Mouse (Mus musculus) hindbrain, embryonic 16.5 days (tissue): ENCODE data around the gene Tmem246. TPM values are rescaled to one million over a fixed set of nuclear protein-coding genes. Genes with fewer than 3 reads are reported as not detected.

Source experiments
- ATAC-seq: fragments of 200-750 bp; cut with Nextera tagmentation; 2 replicates; pipeline ENCODE4 v1.8.0; 2017; ENCODE audit warnings: moderate TSS enrichment, moderate library complexity
- H3K27ac ChIP-seq: fragments of 300-500 bp; sonication (generic); 2 replicates; pipeline ENCODE4 v1.5.1; 2014; ENCODE audit warnings: low read depth, mild to moderate bottlenecking, control low read depth, low read length, moderate library complexity
- H3K27me3 ChIP-seq: fragments of 300-500 bp; sonication (generic); replicated peaks from 2 replicates; pipeline ENCODE4 v1.6.1; 2014; ENCODE audit warnings: low read length; ENCODE audit not compliant: control insufficient read depth, insufficient read depth
- H3K36me3 ChIP-seq: fragments of 300-500 bp; sonication (generic); 2 replicates; pipeline ENCODE4 v1.6.1; 2014; ENCODE audit warnings: mild to moderate bottlenecking, low read length, moderate library complexity, mixed read lengths; ENCODE audit not compliant: control insufficient read depth, insufficient read depth
- H3K4me1 ChIP-seq: fragments of 300-500 bp; sonication (generic); 2 replicates; pipeline ENCODE4 v1.6.1; 2014; ENCODE audit warnings: low read depth, low read length; ENCODE audit not compliant: control insufficient read depth, insufficient read depth
- H3K4me2 ChIP-seq: fragments of 300-500 bp; sonication (generic); 2 replicates; pipeline ENCODE4 v1.6.1; 2014; ENCODE audit warnings: mild to moderate bottlenecking, low read length, control low read depth, moderate library complexity
- H3K4me3 ChIP-seq: fragments of 300-500 bp; sonication (generic); 2 replicates; pipeline ENCODE4 v1.5.1; 2014; ENCODE audit warnings: mild to moderate bottlenecking, low read length, control low read depth, moderate library complexity
- H3K9ac ChIP-seq: fragments of 300-500 bp; sonication (generic); 2 replicates; pipeline ENCODE4 v1.6.1; 2014; ENCODE audit warnings: low read depth, mild to moderate bottlenecking, control low read depth, low read length, moderate library complexity
- H3K9me3 ChIP-seq: fragments of 300-500 bp; sonication (generic); 2 replicates; pipeline ENCODE4 v1.6.1; 2014; ENCODE audit warnings: mild to moderate bottlenecking, low read length, moderate library complexity; ENCODE audit not compliant: control insufficient read depth
- WGBS: fragments of 180-500 bp; shearing (Covaris S2); extraction: QIAGEN DNeasy Blood & Tissue Kit; methylation state at CpG from one replicate; pipeline ENCODE4 v1.1.7; 2014; 5-methylcytosine and 5-hydroxymethylcytosine counted together
- polyA plus RNA-seq: library from polyadenylated mRNA; unstranded; fragments of >200 nt; fragmentation: Nextera tagmentation; extraction: Ambion mirVana; gene quantifications from 2 replicates; pipeline ENCODE4 v1.2.1, GENCODE M21; 2015

The Tmem246 gene
- polyA plus RNA-seq, 1 experiment from 2014 or later: 156 TPM

DNA sequence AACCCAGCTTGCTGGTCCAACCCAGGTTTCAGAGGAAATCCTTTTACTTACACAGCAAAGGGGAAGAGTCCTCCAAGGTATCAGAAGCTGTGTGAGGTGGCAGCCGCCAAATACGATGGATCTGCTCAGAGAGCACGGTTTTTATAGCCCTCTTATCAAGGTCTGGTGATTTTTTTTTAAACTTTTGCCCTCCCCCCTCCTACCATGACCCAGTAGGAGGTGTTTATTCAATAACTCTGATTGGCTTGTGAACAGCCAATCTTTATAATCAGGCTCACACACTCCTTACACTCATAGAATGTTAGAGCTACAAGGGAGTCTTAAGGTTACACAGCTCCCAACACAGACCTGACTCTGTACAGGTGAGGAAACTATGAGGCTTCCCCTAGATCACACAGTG lies 48.3 kb downstream of the Tmem246 start, which contains the start of gene Aldob:
Aldob (minus strand) TSS at position 164 of the 400 bp plus-strand sequence.
- Histone ChIP-seq H3K9me3 (no peaks in the 10 kb centered on the region), H3K27me3 (no peaks in the 10 kb centered on the region), H3K27ac (no peak within 1 kb of the TSS), H3K4me1 (no peaks in the 10 kb centered on the region), H3K9ac (no peak within 1 kb of the TSS), H3K4me3 (no peak within 1 kb of the TSS), H3K36me3 (no peaks in the 10 kb centered on the region), H3K4me2 (no peak within 1 kb of the TSS)
- WGBS: 71% methylated on average over 3 of the region's 3 CpGs
- ATAC-seq: no peak

DNA sequence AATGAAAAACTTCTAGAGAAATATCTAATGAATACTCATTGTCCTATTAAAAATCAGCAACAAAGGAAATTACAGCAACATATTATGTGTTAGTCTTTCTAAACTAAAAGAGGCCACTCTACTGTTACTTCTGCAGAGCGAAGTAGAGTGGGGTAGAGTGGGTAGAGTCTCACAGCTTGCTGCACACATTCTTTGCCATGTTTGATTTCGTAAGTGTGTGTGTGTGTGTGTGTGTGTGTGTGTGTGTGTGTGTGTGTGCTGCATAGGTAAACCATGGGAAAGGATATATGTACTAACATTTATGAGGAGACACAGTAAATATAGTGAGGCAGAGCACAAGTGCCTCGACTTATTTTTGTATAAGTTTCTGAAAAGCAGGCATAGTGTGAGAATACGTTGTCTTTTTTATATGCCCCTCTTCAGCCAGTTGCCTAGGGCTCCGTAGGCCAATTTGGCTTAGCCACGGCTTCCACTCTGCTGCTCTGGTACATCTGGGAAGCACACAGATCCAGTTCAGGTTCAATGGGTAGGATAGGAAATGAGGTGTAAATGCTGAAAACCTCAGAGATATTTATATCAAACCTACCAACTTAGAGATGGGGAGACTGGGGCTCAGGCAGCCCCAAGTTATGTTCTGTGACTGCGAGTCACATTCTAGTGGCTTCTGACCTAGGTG lies 50.0 kb downstream of the Tmem246 start:
- no peak overlapping the region for H3K9ac ChIP-seq
- H3K4me3 ChIP-seq: no peak overlapping the region
- WGBS: 84% methylated on average over 7 of the region's 7 CpGs
- no peak for ATAC-seq
- no peaks in the 10 kb centered on the region for H3K27me3 ChIP-seq
- no peaks in the 10 kb centered on the region for H3K9me3 ChIP-seq
- no peak overlapping the region for H3K27ac ChIP-seq
- H3K4me2 ChIP-seq: no peak overlapping the region
- H3K36me3 ChIP-seq: no peaks in the 10 kb centered on the region
- H3K4me1 ChIP-seq: no peaks in the 10 kb centered on the region

DNA sequence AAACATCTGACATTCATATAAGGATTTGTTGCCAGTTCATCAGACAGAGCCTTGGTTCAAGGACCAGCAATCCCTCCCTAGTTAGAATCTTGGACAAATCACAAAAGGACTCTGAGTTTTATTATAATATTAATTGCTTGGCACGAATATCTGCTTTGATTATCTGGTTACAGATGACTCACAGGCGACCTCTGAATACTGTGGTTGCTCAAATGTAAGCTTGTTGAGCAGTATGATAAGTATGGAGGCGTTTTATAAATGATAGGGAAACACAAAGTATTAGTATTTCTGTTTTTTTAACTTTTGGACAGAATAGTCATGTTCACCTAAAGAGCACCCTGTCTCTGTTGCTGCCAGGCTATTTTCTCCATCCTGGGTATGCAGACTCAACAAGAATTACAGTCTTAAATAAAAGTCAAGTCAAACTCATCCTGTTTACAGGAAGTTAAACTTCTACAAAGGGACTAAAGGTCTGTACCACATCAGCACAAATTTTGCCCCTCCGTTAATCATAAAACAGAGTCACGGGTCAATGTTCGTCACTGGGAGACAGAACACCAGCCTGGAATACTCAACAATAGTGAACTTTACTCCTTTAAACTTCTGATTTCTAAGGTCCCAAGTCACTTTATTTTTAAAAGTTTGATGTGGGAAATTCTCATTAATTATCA lies 50.7 kb downstream of the Tmem246 start:
- Histone ChIP-seq H3K4me1 (no peaks in the 10 kb centered on the region), H3K36me3 (no peaks in the 10 kb centered on the region), H3K9ac (no peak overlapping the region), H3K27me3 (no peaks in the 10 kb centered on the region), H3K4me3 (no peak overlapping the region), H3K9me3 (no peaks in the 10 kb centered on the region), H3K27ac (no peak overlapping the region), H3K4me2 (no peak overlapping the region)
- WGBS: 74% methylated on average over 6 of the region's 6 CpGs
- ATAC-seq: no peak

DNA sequence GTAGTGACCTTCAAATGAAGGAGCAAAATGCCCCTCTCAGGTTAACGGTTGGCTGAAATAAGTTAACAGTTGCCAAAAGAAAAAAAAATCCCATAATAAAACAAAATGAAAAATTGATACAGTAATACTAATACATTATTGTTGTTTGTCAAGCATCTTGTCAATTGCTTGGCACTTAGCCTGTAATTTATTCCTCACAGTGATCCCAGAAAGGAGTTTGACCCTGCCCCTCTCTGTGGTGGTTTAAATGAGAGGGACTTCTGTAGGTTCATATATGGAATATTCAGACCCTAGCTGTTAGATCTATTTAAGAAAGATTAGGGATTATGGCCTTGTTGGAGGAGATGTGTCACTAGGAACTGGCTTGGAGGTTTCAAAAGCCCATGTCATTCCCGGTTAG lies 51.6 kb downstream of the Tmem246 start:
- H3K4me3 ChIP-seq: no peak overlapping the region
- H3K4me1 ChIP-seq: no peaks in the 10 kb centered on the region
- H3K4me2 ChIP-seq: no peak overlapping the region
- H3K27me3 ChIP-seq: no peaks in the 10 kb centered on the region
- WGBS: 91% methylated on average over 2 of the region's 2 CpGs
- no peak overlapping the region for H3K9ac ChIP-seq
- H3K36me3 ChIP-seq: no peaks in the 10 kb centered on the region
- ATAC-seq: no peak
- no peak overlapping the region for H3K27ac ChIP-seq
- H3K9me3 ChIP-seq: no peaks in the 10 kb centered on the region

DNA sequence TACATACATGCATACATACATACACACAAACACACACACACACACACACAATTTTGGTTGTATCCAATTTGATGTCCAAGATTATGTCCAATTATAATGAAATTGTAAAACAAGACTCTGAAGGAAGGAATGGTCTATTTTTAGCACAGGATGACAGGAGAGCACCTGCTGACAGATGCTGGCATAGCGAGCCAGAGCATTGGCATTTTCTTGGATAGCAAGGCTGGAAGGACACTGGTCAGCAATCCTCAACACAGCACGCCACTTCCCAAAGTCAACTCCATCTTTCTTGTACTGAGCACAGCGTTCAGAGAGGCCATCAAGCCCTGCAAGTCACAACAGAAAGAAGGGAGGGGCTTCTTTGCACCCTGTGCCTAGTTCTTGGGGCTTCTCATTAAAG lies 56.7 kb downstream of the Tmem246 start:
- no peak overlapping the region for H3K9ac ChIP-seq

DNA sequence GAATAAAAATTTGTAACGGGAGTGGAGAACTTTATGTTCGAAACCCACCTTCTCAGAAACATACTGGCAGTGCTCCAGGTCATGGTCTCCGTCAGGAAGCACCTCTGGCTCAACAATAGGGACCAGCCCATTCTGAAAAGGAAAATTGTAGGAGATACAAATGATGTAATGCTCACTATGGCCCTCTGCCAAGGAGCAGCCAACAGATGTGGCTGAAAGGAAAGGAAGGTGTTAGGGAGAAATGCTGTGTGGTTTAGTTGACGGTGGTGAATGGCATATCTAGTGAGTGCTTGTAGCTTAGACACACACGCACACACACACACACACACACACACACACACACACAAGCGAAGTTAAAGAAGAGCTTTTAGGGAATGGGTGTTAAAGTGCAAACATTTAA lies 58.0 kb downstream of the Tmem246 start:
- Histone ChIP-seq H3K4me1 (no peaks in the 10 kb centered on the region), H3K9ac (no peak overlapping the region), H3K4me3 (no peak overlapping the region), H3K36me3 (no peaks in the 10 kb centered on the region), H3K27ac (no peak overlapping the region), H3K9me3 (no peaks in the 10 kb centered on the region), H3K4me2 (no peak overlapping the region), H3K27me3 (no peaks in the 10 kb centered on the region)
- no peak for ATAC-seq
- WGBS: 68% methylated on average over 6 of the region's 6 CpGs

More for the DNA sequence above, 56.7 kb downstream of the Tmem246 start:
- Histone ChIP-seq H3K4me3 (no peak overlapping the region), H3K4me1 (no peaks in the 10 kb centered on the region), H3K4me2 (no peak overlapping the region), H3K9me3 (no peaks in the 10 kb centered on the region), H3K36me3 (no peaks in the 10 kb centered on the region), H3K27ac (no peak overlapping the region), H3K27me3 (no peaks in the 10 kb centered on the region)
- no peak for ATAC-seq
- 76% methylated on average over 3 of the region's 3 CpGs for WGBS

DNA sequence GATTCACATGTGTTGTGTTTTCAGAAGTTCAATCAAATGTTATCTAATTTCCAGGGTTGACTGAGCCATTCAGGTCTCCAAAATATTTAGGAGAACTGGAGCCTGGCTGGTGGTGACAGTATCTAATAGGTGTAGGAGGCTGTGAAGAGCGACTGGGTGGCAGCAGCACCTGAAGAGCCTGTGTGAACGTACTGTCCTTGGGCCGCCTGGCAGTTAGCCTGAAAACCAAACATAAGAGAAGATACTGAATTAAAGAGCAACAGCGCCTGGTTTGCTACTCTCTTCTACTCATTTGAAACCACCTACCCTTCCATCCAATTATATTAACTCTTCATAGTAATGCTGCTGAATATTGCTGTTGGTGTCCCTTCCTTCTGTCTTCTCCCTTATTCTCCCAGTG lies 61.0 kb downstream of the Tmem246 start:
- H3K4me2 ChIP-seq: no peak overlapping the region
- no peaks in the 10 kb centered on the region; the same call in 1 of the 2 replicates for H3K9me3 ChIP-seq
- H3K4me1 ChIP-seq: no peaks in the 10 kb centered on the region
- H3K36me3 ChIP-seq: peaks cover 9% of the 10 kb centered on the region; the same call in 1 of the 2 replicates
- H3K9ac ChIP-seq: no peak overlapping the region
- no peak overlapping the region for H3K27ac ChIP-seq
- no peak overlapping the region for H3K4me3 ChIP-seq
- WGBS: 85% methylated on average over 4 of the region's 4 CpGs
- no peaks in the 10 kb centered on the region for H3K27me3 ChIP-seq
- no peak for ATAC-seq

DNA sequence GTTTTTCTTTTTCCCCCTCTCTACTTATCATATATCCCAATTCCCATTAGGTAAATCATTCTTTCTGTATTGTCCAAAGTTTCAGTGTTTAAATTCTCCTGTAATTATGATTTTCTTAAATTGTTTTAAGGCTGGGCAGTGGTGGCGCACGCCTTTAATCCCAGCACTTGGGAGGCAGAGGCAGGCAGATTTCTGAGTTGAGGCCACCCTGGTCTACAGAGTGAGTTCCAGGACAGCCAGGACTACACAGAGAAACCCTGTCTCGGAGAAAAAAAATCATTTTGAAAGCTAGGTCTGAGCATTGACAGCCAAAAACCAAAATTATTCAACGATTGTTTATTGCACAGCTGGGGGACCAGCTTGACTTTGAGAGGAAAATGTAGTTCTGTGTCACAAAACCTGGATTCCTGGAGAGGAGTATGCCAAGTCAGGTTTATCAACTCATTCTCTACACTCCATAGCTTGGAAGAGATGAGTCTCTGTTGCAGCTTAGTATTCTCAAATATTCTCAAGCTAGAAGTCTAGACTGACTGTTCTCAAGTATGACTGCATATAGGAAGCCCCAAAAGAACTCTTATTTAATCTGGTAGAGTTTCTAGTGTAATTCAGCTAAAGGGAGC lies 61.9 kb downstream of the Tmem246 start:
- ATAC-seq: no peak

DNA sequence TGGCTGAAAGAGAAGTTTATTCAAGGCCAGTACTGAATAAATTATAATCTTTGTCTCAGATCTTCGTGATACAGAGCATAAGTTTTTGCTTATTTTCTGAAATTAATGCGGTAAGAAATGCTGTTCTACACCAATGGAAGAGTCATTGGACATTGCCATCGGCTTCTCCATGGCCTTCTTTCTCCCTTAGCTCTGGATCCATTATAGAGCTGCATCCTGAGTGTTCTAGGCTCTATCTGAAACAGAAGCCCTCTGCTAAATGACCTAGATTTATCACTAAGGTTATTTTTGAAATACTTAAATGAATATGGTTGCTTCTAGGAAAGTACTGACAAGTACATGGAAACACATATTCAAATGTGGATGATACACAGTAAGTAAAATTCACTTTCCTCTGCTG lies 62.6 kb downstream of the Tmem246 start:
- Histone ChIP-seq H3K4me2 (no peak overlapping the region), H3K9ac (no peak overlapping the region), H3K36me3 (peaks cover 20% of the 10 kb centered on the region), H3K27ac (no peak overlapping the region), H3K4me3 (no peak overlapping the region), H3K9me3 (peaks cover 10% of the 10 kb centered on the region), H3K27me3 (no peaks in the 10 kb centered on the region), H3K4me1 (no peaks in the 10 kb centered on the region)
- WGBS: 89% methylated on average over 3 of the region's 3 CpGs
- no peak for ATAC-seq

More for the DNA sequence above, 61.9 kb downstream of the Tmem246 start:
- Histone ChIP-seq H3K27ac (no peak overlapping the region), H3K27me3 (no peaks in the 10 kb centered on the region), H3K9me3 (peaks cover 2% of the 10 kb centered on the region; the same call in 1 of the 2 replicates), H3K4me2 (no peak overlapping the region), H3K4me3 (no peak overlapping the region), H3K4me1 (no peaks in the 10 kb centered on the region), H3K36me3 (peaks cover 13% of the 10 kb centered on the region), H3K9ac (no peak overlapping the region)
- 97% methylated on average over 4 of the region's 4 CpGs for WGBS
